Mouse (Mus musculus) layer of hippocampus, postnatal 10 days (tissue): ENCODE results near the gene Alk. TPM values are rescaled to one million over a fixed set of nuclear protein-coding genes. Genes with fewer than 3 reads are reported as not detected.
A peak's percentile ranks its signal among the peaks of the same experiment; 100 is the strongest.

ENCODE experiments used
- DNase-seq, 2 experiments: peaks; one replicate each; pipeline ENCODE4 v3.0.0; 2021; ENCODE audit warnings: low spot score in 2 of 2
- total RNA-seq, 2 experiments: library from RNA; stranded (reverse); gene quantifications; 2 replicates each; pipeline ENCODE4 v1.2.3; 2021

Gene Alk
- total RNA-seq, 2 experiments from 2014 or later, result 8.4 to 9.5 TPM

DNA sequence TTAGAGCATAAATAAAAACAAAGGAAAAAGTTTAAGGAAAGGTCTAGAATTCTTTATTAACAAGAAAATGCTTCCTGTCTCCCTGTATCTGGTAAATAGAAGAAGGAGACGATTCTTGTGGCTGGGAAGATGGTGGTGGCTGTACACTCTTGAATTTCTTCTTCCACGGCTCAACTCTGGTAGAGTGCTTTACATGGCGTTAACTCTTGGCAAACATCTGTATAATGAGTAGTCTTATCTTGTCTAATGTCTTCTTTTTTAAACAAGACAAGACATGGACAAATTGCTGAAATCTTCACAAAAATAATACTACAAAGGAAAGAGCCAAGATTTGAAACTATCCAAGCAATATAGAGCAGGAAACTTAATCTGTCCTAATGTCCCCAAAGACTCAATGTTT lies 202.6 kb downstream of the Alk start:
- no peak for DNase-seq

DNA sequence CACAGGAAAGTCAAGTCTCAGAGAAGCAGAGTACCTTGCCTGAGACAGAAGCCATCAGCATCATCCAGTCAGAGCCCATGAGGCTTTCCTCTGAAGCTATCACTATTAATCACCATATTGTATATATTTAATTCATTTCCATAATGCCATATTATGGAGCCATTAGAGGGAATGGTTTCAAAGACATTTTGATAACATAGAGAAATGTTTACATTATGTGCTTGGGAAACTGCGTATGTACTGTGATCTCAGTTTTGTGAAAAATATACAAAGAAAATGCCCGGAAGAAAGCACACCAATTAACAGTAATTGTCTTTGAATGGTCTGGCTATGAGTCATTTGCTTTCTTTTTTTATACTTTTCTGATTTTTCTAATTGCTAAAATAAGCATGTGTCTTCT lies 203.1 kb downstream of the Alk start:
- no peak for DNase-seq

DNA sequence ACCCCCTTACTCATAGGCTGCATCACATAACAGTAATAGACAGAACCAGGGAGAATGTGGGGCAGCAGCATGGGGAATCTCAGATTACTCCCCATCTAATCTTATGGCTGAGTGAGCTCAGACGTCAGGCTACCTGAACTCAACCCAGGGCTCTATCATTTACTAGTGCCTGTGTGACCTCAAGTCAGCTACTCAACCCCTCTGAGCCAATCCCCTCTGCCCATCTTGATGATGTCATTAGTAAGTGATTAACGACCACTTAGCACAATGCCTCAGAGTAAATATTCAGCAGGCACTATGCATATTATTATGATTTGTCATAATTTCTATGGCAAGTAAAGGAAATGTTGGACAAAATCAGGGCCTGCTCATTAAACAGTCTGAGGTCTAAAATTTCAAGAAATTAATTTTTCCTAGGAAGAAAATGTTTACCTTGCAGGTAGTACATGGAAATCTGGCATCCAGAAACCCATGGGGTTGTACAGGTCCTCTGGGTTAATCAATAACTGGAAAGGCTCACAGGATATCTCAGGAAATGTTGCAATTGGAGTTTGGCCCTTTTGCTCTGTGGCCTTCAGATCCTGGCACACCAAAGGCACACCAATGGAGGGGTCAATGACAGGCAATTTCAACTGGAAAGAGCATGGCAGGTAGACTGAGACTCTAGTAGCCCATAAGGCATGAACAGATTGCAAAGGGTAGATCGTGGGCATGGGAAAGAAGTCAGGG lies 204.9 kb downstream of the Alk start:
- DNase-seq, result no peak

DNA sequence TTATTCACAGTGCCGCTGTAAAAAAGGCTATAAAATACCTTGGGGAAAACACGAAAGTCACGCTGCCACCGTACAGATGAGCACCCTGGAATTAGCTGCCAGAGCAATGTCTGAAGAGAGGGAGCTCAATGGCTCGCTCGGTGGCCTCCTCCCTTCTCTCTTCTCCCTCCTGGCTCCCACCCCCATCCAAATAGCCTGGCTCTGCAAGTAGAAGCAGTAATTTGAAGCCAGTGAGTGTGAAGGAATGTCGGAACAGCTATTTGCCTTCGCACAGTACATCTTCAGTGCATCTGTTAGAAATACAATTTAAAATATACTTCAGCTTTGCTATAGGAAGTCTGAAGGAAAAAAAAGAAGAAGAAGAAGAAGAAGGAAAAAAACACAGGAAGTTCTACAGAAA lies 208.5 kb downstream of the Alk start:
- no peak for DNase-seq

DNA sequence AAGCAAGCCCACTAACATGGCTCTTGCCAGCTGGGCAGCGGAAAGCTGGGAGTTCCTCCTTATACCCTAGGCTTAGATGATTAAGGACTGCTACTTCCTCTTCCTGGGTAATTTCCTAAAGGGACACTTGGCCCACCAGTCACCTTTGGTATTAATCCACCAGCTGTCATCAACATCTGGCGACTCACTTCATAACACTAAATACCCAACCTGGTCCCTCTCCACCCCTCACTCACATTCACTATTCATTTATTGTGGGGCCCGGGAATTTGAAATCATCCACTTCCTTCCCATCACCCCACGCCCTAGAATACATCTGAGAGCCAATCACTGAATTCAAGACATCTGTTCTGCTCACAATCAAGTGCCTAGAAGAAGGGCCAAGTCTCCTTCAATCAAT lies 235.4 kb downstream of the Alk start:
- DNase-seq, result no peak

GRCm38 (mm10) chr17:72362811-72363496 lies 241.5 kb downstream of the Alk start:
- peak; percentile 6 to 18 for DNase-seq

- no peak for DNase-seq
Observed at GRCm38 (mm10) chr17:72361961-72362360, 242.5 kb downstream of the Alk start.

- DNase-seq, result no peak
Observed at GRCm38 (mm10) chr17:72356759-72357302, 247.6 kb downstream of the Alk start.

- DNase-seq, result no peak
Observed at GRCm38 (mm10) chr17:72339437-72339836, 265.0 kb downstream of the Alk start.

DNA sequence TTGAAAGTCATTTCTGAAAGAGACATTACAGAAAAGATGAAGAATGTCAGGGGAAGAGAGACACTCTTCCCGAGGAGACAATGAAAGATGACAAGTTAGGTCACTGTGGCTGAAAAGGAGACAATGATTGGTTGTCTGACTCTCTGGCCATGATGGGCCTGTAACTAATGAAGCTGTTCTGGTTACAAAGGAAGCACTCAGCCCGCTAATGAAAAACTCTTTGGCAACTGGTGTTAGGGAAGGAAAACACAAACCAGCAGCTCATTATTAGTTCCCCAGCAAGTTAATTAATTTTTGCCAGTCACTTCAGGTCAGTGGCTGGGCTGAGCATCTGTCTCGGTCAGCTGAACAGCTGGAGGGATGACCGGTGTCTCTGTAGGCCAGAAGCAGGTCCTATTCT lies 271.5 kb downstream of the Alk start:
- peak; percentile 6 to 16 for DNase-seq

DNA sequence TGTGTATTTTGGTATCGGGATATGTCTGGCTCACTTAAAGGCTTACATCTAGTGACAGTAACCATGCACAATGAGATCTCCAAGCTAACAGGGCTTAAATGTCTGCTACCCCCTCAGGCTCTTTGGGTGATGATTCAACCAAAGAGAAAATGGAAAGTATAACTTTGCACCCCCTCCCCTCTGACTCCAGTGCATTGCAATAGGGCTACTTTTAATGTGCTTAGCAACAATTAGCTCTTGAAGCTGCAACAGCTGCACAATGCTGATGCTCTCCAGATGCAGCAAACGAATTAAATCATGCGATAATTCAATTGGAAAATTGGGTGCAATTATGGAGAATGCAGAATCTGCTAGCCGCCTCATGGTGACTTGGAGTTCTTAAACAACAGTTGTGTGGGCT lies 278.5 kb downstream of the Alk start:
- no peak for DNase-seq

DNA sequence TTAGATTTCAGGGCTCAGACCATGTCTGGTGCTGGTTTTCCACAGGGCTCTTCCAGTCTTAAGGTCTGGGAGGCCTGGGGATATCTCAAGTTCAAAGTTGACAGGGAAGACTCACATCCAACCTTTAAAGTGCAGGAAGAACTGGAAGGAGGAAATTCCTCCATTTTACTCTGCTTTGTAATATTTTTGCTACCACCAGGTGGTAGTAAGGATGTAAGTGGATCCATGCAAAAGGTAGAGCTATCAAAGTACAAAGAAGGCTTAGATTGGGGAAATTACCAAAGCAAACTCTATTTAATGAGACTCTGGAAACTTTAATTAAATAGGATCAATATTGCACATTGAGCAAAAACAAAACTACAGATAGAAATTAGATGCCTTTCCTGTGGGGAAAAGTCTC lies 284.9 kb downstream of the Alk start:
- DNase-seq, result no peak

DNA sequence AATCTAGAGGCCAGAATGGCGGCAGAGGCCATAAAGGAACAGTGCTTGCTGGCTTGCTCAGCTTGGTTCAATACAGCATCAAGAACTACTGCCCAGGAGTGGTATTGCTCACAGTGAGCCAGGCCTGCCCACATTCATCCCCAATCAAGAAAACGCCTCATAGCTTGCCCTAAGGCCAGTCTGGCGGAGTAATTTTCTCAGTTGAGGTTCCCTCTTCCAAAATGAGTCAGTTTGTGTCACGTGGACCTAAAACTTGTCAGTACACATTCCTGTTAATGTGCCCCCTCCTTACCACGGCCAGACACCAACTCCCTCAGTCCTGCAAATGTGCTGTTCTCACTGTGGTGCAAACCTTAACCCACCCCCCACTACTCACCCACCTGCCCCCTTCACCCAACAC lies 304.8 kb downstream of the Alk start:
- no peak for DNase-seq

DNA sequence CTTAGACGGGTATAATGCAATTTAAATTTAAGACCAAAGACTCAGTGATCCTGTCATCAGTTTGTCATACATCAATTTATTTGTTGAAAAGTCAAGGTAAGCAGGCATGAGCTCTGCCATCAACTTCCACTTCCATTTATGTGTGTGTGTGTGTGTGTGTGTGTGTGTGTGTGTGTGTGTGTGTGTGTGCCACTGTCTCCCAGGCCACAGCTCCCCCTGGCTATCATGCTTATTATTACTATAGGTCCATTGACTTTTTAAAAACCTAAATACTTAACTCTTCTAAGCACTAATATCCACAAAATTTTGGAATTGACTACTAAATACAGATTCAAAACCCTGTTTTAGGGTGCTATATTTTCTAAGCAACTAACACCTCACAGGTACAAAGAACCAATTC lies 308.1 kb downstream of the Alk start:
- DNase-seq, result no peak

- no peak for DNase-seq
Observed at GRCm38 (mm10) chr17:72293267-72293580, 311.2 kb downstream of the Alk start.

DNA sequence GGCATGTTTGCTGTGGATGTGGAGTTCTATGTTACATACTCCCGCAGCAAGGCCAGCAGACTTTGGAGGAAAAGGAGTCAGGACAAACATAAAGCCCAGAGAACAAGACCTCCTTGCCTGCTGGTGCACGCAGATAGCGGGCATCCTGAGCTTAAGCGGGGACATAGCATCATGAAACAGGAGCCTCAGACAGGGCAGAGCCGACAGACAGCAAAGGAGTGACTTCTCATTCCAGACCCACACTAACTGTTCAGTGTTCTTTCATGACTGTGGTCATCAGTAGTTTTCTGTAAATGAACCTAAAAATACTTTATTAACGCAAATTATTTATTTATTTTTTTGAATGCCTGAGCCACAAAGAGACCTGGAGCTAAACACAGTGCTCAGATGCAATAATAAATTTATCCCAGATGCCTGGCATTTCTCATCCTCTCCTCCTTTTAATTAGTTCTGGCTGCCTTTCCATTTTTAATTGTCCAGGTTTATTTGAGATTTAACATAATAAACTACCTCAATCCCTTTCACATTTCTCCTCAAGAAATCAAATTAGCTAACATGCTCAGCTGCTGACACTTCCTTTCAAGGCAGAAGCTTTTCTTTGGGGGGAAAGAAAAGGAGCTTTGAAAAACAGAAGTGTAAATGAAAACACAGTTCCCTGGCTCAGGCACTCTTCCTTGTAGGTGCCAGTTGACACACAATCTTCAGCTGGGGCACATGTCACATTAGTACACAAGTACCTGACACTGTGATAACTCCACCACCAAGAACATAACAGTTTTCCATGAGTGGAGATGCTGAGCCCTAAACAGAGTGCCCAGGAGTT lies 311.8 kb downstream of the Alk start:
- DNase-seq, result no peak

DNA sequence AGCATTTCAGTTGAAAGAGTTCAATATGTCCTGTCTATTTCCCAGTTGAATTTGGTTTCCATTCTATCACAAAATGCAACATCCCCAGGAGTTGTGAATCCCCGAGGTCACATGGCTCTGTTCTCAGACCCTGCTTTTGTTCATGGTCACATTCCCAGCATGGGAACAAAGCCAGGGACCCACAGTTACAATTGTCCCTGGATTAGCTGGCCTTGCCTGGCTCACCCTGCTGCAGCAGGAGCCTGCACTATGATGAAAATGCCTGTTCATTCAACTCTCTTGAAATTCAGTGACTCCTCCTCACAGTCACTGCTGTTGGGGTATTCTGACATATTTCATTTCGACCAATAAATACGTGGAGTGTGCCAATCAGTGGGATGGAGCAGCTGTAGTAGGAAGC lies 318.5 kb downstream of the Alk start:
- no peak for DNase-seq

GRCm38 (mm10) chr17:72278296-72278695 lies 326.1 kb downstream of the Alk start:
- no peak for DNase-seq

DNA sequence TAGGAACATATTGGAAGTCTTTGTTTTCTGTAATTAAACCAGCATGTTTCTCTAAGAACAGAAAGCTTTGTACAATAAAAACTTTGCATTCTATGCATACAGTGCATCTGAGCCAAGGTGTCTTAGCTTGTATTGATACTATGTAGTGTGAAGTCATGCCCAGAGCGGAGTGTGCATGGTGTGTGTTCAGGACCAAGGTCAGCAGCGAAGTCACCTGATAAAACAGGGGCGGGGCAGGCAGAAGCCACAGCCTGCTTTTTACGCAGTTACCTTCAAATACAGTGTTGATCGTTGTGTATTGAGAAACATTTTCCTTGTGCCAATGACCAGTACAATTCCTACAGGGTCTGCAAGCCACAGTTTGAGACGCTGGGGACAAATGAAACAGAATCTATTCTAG lies 327.6 kb downstream of the Alk start:
- DNase-seq, result no peak

DNA sequence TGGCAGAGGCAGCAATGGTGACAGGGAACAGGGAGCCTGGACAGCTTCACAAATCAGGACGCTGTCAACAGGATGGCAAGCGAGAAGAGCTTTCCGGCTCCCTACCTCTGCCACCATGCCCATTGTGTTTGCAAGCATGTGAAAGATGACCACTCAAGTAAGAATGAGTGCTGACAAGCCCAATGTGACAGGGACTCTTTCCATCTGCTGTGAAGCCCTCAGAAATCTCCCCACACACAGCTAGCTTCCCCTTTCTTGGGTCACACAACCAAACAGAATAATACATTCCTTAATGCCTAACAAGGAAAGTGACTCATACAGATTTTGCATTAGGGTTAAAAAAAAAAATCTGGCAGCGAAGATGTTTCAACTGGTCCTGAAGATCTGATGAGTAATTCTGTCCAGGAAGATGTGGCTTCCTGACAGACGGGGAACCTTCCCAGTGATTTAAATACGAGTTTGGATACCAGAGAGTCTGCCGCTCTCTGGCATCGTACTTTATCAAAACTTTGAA lies 329.0 kb downstream of the Alk start:
- no peak for DNase-seq

DNA sequence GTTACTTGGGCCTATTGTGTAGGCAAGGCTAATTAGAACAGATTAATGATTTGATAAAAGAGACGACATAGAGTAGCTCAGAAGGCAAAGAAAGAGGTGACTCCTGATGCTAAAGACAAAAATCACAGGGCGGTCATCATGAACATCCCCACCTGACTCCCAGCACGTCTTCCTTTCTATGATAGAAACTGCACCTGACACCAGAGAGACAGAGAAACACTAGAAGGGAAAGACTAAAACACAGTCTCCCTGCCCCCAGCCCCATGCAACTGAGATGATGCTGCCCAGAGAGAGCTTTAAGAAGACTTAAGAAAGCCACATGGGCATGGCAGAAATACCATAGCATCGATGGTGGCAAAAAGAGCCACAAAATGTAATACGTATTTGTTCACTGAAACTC lies 330.2 kb downstream of the Alk start:
- DNase-seq, result no peak

DNA sequence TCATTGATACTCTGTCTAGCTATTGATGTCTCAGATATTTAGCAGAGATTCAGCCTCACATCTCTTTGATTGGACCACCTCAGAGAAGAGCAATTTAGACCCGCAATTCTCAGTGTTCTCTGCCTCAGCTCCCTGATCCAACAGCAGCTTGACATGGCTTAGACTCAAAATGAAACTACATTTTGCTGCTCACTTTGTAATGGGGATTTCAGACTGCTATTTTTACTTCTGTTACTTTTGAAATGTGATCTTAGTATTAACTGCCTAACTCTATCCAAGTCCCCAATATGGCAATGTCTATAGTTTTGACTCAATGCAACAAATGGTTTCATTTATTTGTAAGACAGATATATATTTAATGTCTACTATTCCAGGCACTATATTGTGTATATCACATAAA lies 332.8 kb downstream of the Alk start:
- DNase-seq, result no peak
